Comparison of ENCODE assay signal across 11 mouse cellular contexts in genomic region chr17:5768810-5769520, GRCm38 (mm10).
DNase-seq lines count a peak whose midpoint lies in the region; ATAC-seq and TF ChIP-seq lines count a peak whose summit lies in the region.
"Had no signal": no experiment of that assay in that cellular context is flagged by ENCODE, and none has a peak within 500 bp of the region (broad histone marks: within the 10 kb centered on the region; RNA-seq: fewer than 3 reads in every experiment).

No protein-coding gene starts in this region.

- 81% methylated on average over 9 of the region's 9 CpGs for WGBS in hindbrain, embryonic 10.5 days
- WGBS in hindbrain, embryonic 14.5 days: 84% methylated on average over 9 of the region's 9 CpGs
- WGBS in limb, embryonic 15.5 days: 84% methylated on average over 9 of the region's 9 CpGs

- no peak for ATAC-seq in hindbrain, embryonic 14.5 days (ENCODE audit: low FRiP score)
- no peak for ATAC-seq in limb, embryonic 15.5 days (ENCODE audit: insufficient number of reproducible peaks, low FRiP score, low TSS enrichment, low read depth)
- ATAC-seq: liver, embryonic 12.5 days had no signal

- H3K36me3 ChIP-seq in hindbrain, embryonic 10.5 days: no peaks in the 10 kb centered on the region
- H3K36me3 ChIP-seq in hindbrain, embryonic 14.5 days (replicated peaks; ENCODE audit: control insufficient read depth, insufficient read depth): no peaks in the 10 kb centered on the region
- H3K36me3 ChIP-seq in limb, embryonic 15.5 days: no peaks in the 10 kb centered on the region
- H3K36me3 ChIP-seq: liver, embryonic 12.5 days; neural tube, embryonic 15.5 days had no signal

- peak; percentile 21 for DNase-seq in adrenal gland, postnatal 10 days
- no peak for DNase-seq in adrenal gland, adult 2 months
- DNase-seq in hindbrain, embryonic 10.5 days (ENCODE audit: low spot score): no peak
- DNase-seq in hindbrain, embryonic 14.5 days (ENCODE audit: low spot score): no peak
- DNase-seq in ovary, postnatal 10 days (ENCODE audit: low spot score): no peak
- no peak for DNase-seq in frontal cortex, postnatal 10 days (ENCODE audit: low spot score in 2 of 2)
- DNase-seq: gastrocnemius, postnatal 36 days had no signal

- no peaks in the 10 kb centered on the region for H3K9me3 ChIP-seq in hindbrain, embryonic 10.5 days
- no peaks in the 10 kb centered on the region for H3K9me3 ChIP-seq in hindbrain, embryonic 14.5 days (ENCODE audit: control insufficient read depth, low read length)
- no peaks in the 10 kb centered on the region for H3K9me3 ChIP-seq in limb, embryonic 15.5 days
- H3K9me3 ChIP-seq: liver, embryonic 12.5 days; neural tube, embryonic 15.5 days had no signal

- no peak overlapping the region for H3K9ac ChIP-seq in hindbrain, embryonic 14.5 days
- no peak overlapping the region for H3K9ac ChIP-seq in limb, embryonic 15.5 days
- H3K9ac ChIP-seq: liver, embryonic 12.5 days; neural tube, embryonic 15.5 days had no signal

- TF ChIP-seq CTCF in bone marrow macrophage, adult 2 months (IDR thresholded peaks at IDR 0.05; ENCODE audit: low read depth, low read length): no peak

- H3K4me1 ChIP-seq in hindbrain, embryonic 10.5 days (replicated peaks): peaks cover 17% of the 10 kb centered on the region
- no peaks in the 10 kb centered on the region; the same call in 1 of the 2 replicates for H3K4me1 ChIP-seq in hindbrain, embryonic 14.5 days (replicated peaks; ENCODE audit: control insufficient read depth, insufficient read depth, low read length)
- peaks cover 44% of the 10 kb centered on the region for H3K4me1 ChIP-seq in bone marrow macrophage, adult 2 months (ENCODE audit: control insufficient read depth, insufficient read depth, low read length)
- H3K4me1 ChIP-seq in limb, embryonic 15.5 days: peaks cover 22% of the 10 kb centered on the region

- H3K27ac ChIP-seq in hindbrain, embryonic 10.5 days: 0 out of 2 replicates have a peak overlapping the region, but pooled peaks have one; percentile 9
- H3K27ac ChIP-seq in hindbrain, embryonic 14.5 days: no peak overlapping the region
- H3K27ac ChIP-seq in bone marrow macrophage, adult 2 months (ENCODE audit: insufficient read depth, low read depth, low read length): peak overlapping the region; percentile 97
- peak overlapping the region; percentile 89 for H3K27ac ChIP-seq in limb, embryonic 15.5 days
- H3K27ac ChIP-seq: liver, embryonic 12.5 days had no signal

- no peak overlapping the region for H3K4me2 ChIP-seq in hindbrain, embryonic 14.5 days (replicated peaks)
- no peak overlapping the region for H3K4me2 ChIP-seq in limb, embryonic 15.5 days
- H3K4me2 ChIP-seq: liver, embryonic 12.5 days had no signal

- no peak for TF ChIP-seq POLR2A in bone marrow macrophage, adult 2 months (IDR thresholded peaks at IDR 0.05; ENCODE audit: borderline replicate concordance, low read depth, low read length)

- 0 out of 2 replicates have a peak, but pooled peaks cover 11% of the 10 kb centered on the region for H3K27me3 ChIP-seq in hindbrain, embryonic 10.5 days (ENCODE audit: insufficient read depth, poor library complexity, severe bottlenecking)
- no peaks in the 10 kb centered on the region for H3K27me3 ChIP-seq in hindbrain, embryonic 14.5 days (ENCODE audit: control insufficient read depth, insufficient read depth, low read length)
- no peaks in the 10 kb centered on the region for H3K27me3 ChIP-seq in limb, embryonic 15.5 days
- H3K27me3 ChIP-seq: neural tube, embryonic 15.5 days had no signal

- no peak overlapping the region for H3K4me3 ChIP-seq in hindbrain, embryonic 10.5 days
- H3K4me3 ChIP-seq in hindbrain, embryonic 14.5 days (replicated peaks; ENCODE audit: low read length): no peak overlapping the region
- no peak overlapping the region for H3K4me3 ChIP-seq in bone marrow macrophage, adult 2 months (ENCODE audit: insufficient read depth, low read length)
- H3K4me3 ChIP-seq in limb, embryonic 15.5 days: no peak overlapping the region
- H3K4me3 ChIP-seq: liver, embryonic 12.5 days had no signal
